Mouse (Mus musculus) adrenal gland (tissue): ENCODE data around the gene Hes2.

ENCODE experiments used
- intact Hi-C: fragments of 180-260 bp; cut with DNase I; formaldehyde crosslinking; loops from one replicate; pipeline ENCODE4 v1.15.1; 2025

Hes2 gene

GRCm38 (mm10) chr4:152131809-152132771 lies 26.6 kb upstream of the Hes2 start:
- intact Hi-C loops: no loop called here

GRCm38 (mm10) chr4:152132772-152133169 lies 25.9 kb upstream of the Hes2 start:
- intact Hi-C loops: no loop called here

- intact Hi-C loops: no loop called here
Observed at GRCm38 (mm10) chr4:152133213-152133612, 25.5 kb upstream of the Hes2 start.

GRCm38 (mm10) chr4:152134507-152134906 lies 24.2 kb upstream of the Hes2 start:
- intact Hi-C loops: no loop called here

- intact Hi-C loops: loop anchor here (5.0 kb wide), 1 partner anchor 33 kb away; no protein-coding TSS in a partner anchor
Observed at GRCm38 (mm10) chr4:152135363-152135762, 23.3 kb upstream of the Hes2 start.

- intact Hi-C loops: loop anchor here (5.0 kb wide), 1 partner anchor 34 kb away; no protein-coding TSS in a partner anchor
Observed at GRCm38 (mm10) chr4:152136112-152136875, 22.4 kb upstream of the Hes2 start.

GRCm38 (mm10) chr4:152136876-152137250 lies 21.8 kb upstream of the Hes2 start:
- intact Hi-C loops: loop anchor here (5.0 kb wide), 1 partner anchor 35 kb away; no protein-coding TSS in a partner anchor

GRCm38 (mm10) chr4:152138497-152139260 lies 20.0 kb upstream of the Hes2 start:
- intact Hi-C loops: loop anchor here (5.0 kb wide), 1 partner anchor 36 kb away; no protein-coding TSS in a partner anchor

GRCm38 (mm10) chr4:152140441-152140840 lies 18.2 kb upstream of the Hes2 start:
- intact Hi-C loops: no loop called here

- intact Hi-C loops: no loop called here
Observed at GRCm38 (mm10) chr4:152141521-152142135, 17.0 kb upstream of the Hes2 start.

- intact Hi-C loops: no loop called here
Observed at GRCm38 (mm10) chr4:152143632-152144031, 15.0 kb upstream of the Hes2 start.

- intact Hi-C loops: no loop called here
Observed at GRCm38 (mm10) chr4:152145473-152145872, 13.2 kb upstream of the Hes2 start.

GRCm38 (mm10) chr4:152146033-152146827 lies 12.4 kb upstream of the Hes2 start:
- intact Hi-C loops: no loop called here

GRCm38 (mm10) chr4:152150546-152150945 lies 8.1 kb upstream of the Hes2 start:
- intact Hi-C loops: no loop called here

GRCm38 (mm10) chr4:152151451-152151965 lies 7.2 kb upstream of the Hes2 start:
- intact Hi-C loops: no loop called here

GRCm38 (mm10) chr4:152151966-152152544 lies 6.6 kb upstream of the Hes2 start, which contains the start of gene Espn:
Gene Espn (minus strand): TSS chr4:152152371.
- intact Hi-C loops: no loop called here

GRCm38 (mm10) chr4:152153771-152154177 lies 4.9 kb upstream of the Hes2 start:
- intact Hi-C loops: no loop called here

GRCm38 (mm10) chr4:152155019-152155418 lies 3.6 kb upstream of the Hes2 start:
- intact Hi-C loops: no loop called here
